Mouse (Mus musculus) heart, embryonic 16.5 days (tissue): Measurements from ENCODE around the gene Ppp4r2. TPM values are rescaled to one million over a fixed set of nuclear protein-coding genes. Genes with fewer than 3 reads are reported as not detected.

Experiments
- ATAC-seq: fragments of 200-750 bp; cut with Nextera tagmentation; replicated peaks from 2 replicates; pipeline ENCODE4 v1.8.0; 2017; ENCODE audit warnings: moderate number of reproducible peaks; ENCODE audit not compliant: insufficient read depth, low FRiP score; ENCODE audit errors: extremely low read depth
- H3K27ac ChIP-seq: fragments of 300-500 bp; sonication (generic); 2 replicates; pipeline ENCODE4 v1.5.1; 2014; ENCODE audit warnings: mild to moderate bottlenecking, low read length, control low read depth, moderate library complexity
- H3K27me3 ChIP-seq: fragments of 300-500 bp; sonication (generic); 2 replicates; pipeline ENCODE4 v1.6.1; 2014; ENCODE audit warnings: low read length, mixed read lengths; ENCODE audit not compliant: control insufficient read depth, insufficient read depth
- H3K36me3 ChIP-seq: fragments of 300-500 bp; sonication (generic); 2 replicates; pipeline ENCODE4 v1.6.1; 2014; ENCODE audit not compliant: control insufficient read depth, insufficient read depth
- H3K4me1 ChIP-seq: fragments of 300-500 bp; sonication (generic); 2 replicates; pipeline ENCODE4 v1.6.1; 2014; ENCODE audit warnings: low read length, mixed read lengths; ENCODE audit not compliant: control insufficient read depth, insufficient read depth
- H3K4me2 ChIP-seq: fragments of 300-500 bp; sonication (generic); 2 replicates; pipeline ENCODE4 v1.6.1; 2014; ENCODE audit warnings: low read depth, mild to moderate bottlenecking, control low read depth, low read length
- H3K4me3 ChIP-seq: fragments of 300-500 bp; sonication (generic); 2 replicates; pipeline ENCODE4 v1.5.1; 2014; ENCODE audit warnings: mild to moderate bottlenecking, control low read depth, low read length
- H3K9ac ChIP-seq: fragments of 300-500 bp; sonication (generic); 2 replicates; pipeline ENCODE4 v1.6.1; 2014; ENCODE audit warnings: low read length, control low read depth
- H3K9me3 ChIP-seq: fragments of 300-500 bp; sonication (generic); replicated peaks from 2 replicates; pipeline ENCODE4 v1.6.1; 2016; ENCODE audit warnings: low read length; ENCODE audit not compliant: control insufficient read depth
- whole genome bisulfite sequencing: fragments of 180-500 bp; shearing (Covaris S2); extraction: QIAGEN DNeasy Blood & Tissue Kit; methylation state at CpG from one replicate; pipeline ENCODE4 v1.1.7; 2014; 5-methylcytosine and 5-hydroxymethylcytosine counted together
- polyA plus RNA-seq: library from polyadenylated mRNA; unstranded; fragments of >200 nt; fragmentation: Nextera tagmentation; extraction: Ambion mirVana; gene quantifications from 2 replicates; pipeline ENCODE4 v1.2.1, GENCODE M21; 2015

Ppp4r2 gene
- 11.8 and 12.3 TPM in 2 replicates for polyA plus RNA-seq

GRCm38 (mm10) chr6:100833355-100833754 is at the start of gene Ppp4r2:
TSS of gene Ppp4r2 (plus strand) at chr6:100833622.
- Histone ChIP-seq H3K27me3 (no peaks in the 10 kb centered on the region), H3K4me3 (peak within 1 kb of the TSS; percentile 79), H3K9me3 (no peaks in the 10 kb centered on the region), H3K36me3 (peaks cover 28% of the 10 kb centered on the region), H3K27ac (peak within 1 kb of the TSS; percentile 86), H3K9ac (peak within 1 kb of the TSS; percentile 85), H3K4me1 (peaks cover 15% of the 10 kb centered on the region), H3K4me2 (peak within 1 kb of the TSS; percentile 63)
- under 1% methylated on average over 37 of the region's 50 CpGs for WGBS
- ATAC-seq, result peak; percentile 95

DNA sequence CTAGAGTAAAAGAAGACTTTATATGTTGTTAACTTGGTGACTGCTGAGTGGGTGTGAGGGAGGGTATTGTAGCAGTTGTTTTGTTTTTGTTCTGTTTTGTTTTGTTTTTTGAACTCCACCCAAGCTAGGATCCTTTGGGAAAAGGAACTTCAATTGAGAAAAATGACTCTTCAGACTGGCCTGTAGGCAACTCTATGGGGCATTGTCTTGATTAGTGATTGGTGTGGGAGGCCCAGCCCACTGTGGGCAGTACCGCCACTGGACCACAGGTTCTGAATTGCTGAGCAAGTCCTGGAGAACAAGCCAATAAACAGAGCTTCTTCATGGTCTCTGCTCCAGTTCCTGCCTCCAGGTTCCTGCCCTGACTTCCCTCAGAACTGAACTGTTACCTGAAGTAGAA is 45.7 kb upstream of the Ppp4r2 start:
- no peaks in the 10 kb centered on the region for H3K4me1 ChIP-seq
- 92% methylated on average over 1 of the region's 1 CpGs for WGBS
- no peak overlapping the region for H3K27ac ChIP-seq
- no peak overlapping the region for H3K4me3 ChIP-seq
- H3K9me3 ChIP-seq, result peaks cover 8% of the 10 kb centered on the region; the same call in 1 of the 2 replicates
- peaks cover 2% of the 10 kb centered on the region; the same call in 1 of the 2 replicates for H3K36me3 ChIP-seq
- no peak overlapping the region for H3K4me2 ChIP-seq
- no peak overlapping the region for H3K9ac ChIP-seq
- no peak for ATAC-seq
- H3K27me3 ChIP-seq, result no peaks in the 10 kb centered on the region

GRCm38 (mm10) chr6:100789161-100789560 is 44.3 kb upstream of the Ppp4r2 start:
- Histone ChIP-seq H3K4me2 (no peak overlapping the region), H3K4me1 (no peaks in the 10 kb centered on the region), H3K9ac (no peak overlapping the region), H3K27me3 (no peaks in the 10 kb centered on the region), H3K27ac (no peak overlapping the region), H3K9me3 (peaks cover 5% of the 10 kb centered on the region; the same call in 1 of the 2 replicates), H3K4me3 (no peak overlapping the region), H3K36me3 (no peaks in the 10 kb centered on the region)
- no peak for ATAC-seq
- WGBS, result 88% methylated on average over 1 of the region's 1 CpGs

- no peaks in the 10 kb centered on the region for H3K36me3 ChIP-seq
- H3K9me3 ChIP-seq, result 0 out of 2 replicates have a peak, but pooled peaks cover 2% of the 10 kb centered on the region
- no peak for ATAC-seq
- H3K4me1 ChIP-seq, result no peaks in the 10 kb centered on the region
- WGBS, result 69% methylated on average over 3 of the region's 3 CpGs
- no peak overlapping the region for H3K9ac ChIP-seq
- no peaks in the 10 kb centered on the region for H3K27me3 ChIP-seq
- no peak overlapping the region for H3K4me2 ChIP-seq
- H3K4me3 ChIP-seq, result no peak overlapping the region
- H3K27ac ChIP-seq, result no peak overlapping the region
These were observed 41.3 kb upstream of the Ppp4r2 start for GRCm38 (mm10) chr6:100792055-100792659.

GRCm38 (mm10) chr6:100792973-100793769 is 40.3 kb upstream of the Ppp4r2 start:
- Histone ChIP-seq H3K27ac (no peak overlapping the region), H3K4me1 (no peaks in the 10 kb centered on the region), H3K9ac (no peak overlapping the region), H3K27me3 (no peaks in the 10 kb centered on the region), H3K4me2 (no peak overlapping the region), H3K9me3 (0 out of 2 replicates have a peak, but pooled peaks cover 2% of the 10 kb centered on the region), H3K4me3 (no peak overlapping the region), H3K36me3 (no peaks in the 10 kb centered on the region)
- ATAC-seq, result no peak
- 56% methylated on average over 14 of the region's 14 CpGs for WGBS

DNA sequence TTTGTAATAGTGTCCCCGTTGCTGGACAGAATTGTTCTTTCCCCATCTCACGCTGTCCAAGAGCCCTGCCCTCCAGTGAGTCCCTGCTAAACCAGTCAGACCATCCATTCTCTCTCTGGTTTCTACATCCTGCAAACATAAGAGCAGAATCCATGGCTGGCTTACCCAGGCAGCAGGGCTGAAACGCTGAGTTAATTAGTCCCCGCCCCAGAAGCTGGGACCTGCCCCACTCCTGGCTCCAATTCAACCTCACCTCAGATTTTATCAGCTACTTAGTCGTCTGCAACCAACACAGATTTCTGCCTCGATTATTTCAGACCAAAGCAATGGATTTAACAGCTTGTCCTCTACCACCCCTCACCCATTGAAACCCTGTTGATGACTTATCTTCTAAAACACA is 37.6 kb upstream of the Ppp4r2 start:
- H3K4me2 ChIP-seq, result no peak overlapping the region
- no peak for ATAC-seq
- H3K4me1 ChIP-seq, result no peaks in the 10 kb centered on the region
- no peak overlapping the region for H3K9ac ChIP-seq
- no peaks in the 10 kb centered on the region for H3K27me3 ChIP-seq
- H3K36me3 ChIP-seq, result no peaks in the 10 kb centered on the region
- no peak overlapping the region for H3K27ac ChIP-seq
- whole genome bisulfite sequencing, result 41% methylated on average over 6 of the region's 6 CpGs
- H3K4me3 ChIP-seq, result no peak overlapping the region
- 0 out of 2 replicates have a peak, but pooled peaks cover 2% of the 10 kb centered on the region for H3K9me3 ChIP-seq

DNA sequence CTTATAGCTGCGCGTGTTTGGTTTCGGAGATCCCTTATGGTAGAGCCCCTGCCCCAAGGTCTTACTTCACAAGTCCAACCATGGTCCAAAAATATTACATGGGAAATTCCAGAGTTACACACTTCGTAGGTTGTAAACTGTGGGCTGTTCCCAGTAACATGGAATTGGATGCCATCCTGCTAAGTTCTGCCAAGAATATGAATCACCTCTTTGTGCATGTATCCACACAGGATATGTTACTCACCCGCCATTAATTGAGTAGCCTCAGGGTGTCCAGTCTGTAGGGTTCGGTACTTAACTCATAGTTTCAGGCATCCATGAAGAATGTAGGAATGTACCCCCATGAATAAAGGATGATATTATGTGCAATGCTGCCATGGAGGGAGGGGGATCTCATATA is 34.1 kb upstream of the Ppp4r2 start:
- Histone ChIP-seq H3K4me3 (no peak overlapping the region), H3K4me2 (no peak overlapping the region), H3K27me3 (no peaks in the 10 kb centered on the region), H3K27ac (no peak overlapping the region), H3K36me3 (no peaks in the 10 kb centered on the region), H3K4me1 (no peaks in the 10 kb centered on the region), H3K9me3 (no peaks in the 10 kb centered on the region), H3K9ac (no peak overlapping the region)
- WGBS, result 87% methylated on average over 6 of the region's 6 CpGs
- no peak for ATAC-seq

GRCm38 (mm10) chr6:100799766-100800165 is 33.7 kb upstream of the Ppp4r2 start:
- H3K4me1 ChIP-seq, result no peaks in the 10 kb centered on the region
- H3K27ac ChIP-seq, result no peak overlapping the region
- H3K27me3 ChIP-seq, result no peaks in the 10 kb centered on the region
- no peak overlapping the region for H3K4me2 ChIP-seq
- ATAC-seq, result no peak
- no peak overlapping the region for H3K4me3 ChIP-seq
- WGBS, result 96% methylated on average over 4 of the region's 4 CpGs
- no peaks in the 10 kb centered on the region for H3K36me3 ChIP-seq
- no peaks in the 10 kb centered on the region for H3K9me3 ChIP-seq
- no peak overlapping the region for H3K9ac ChIP-seq

DNA sequence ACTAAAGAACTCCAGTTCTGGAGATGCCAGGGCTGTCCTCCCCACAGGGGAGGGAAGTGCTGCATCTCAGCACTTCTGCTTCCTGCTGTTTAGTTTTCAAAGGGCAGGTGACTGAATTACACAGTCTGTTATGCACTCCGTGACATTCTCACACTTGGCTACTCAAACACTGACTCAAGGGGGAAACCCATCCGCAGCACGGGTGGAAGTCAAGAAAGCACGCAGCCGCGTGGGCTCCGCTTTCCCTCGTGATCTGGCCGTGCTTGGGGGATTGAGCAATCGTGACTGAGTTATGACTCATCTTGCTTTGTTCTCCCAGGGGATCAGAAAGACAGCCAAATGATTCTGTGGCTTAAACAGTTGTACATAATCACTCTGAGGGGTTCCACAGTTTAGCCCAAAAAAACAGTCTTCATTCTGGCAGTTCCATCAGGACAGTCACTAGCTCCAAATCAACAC is 32.9 kb upstream of the Ppp4r2 start:
- no peak for ATAC-seq
- 53% methylated on average over 10 of the region's 10 CpGs for WGBS
- no peak overlapping the region for H3K4me2 ChIP-seq
- H3K4me3 ChIP-seq, result no peak overlapping the region
- no peaks in the 10 kb centered on the region for H3K36me3 ChIP-seq
- H3K4me1 ChIP-seq, result no peaks in the 10 kb centered on the region
- no peaks in the 10 kb centered on the region for H3K9me3 ChIP-seq
- H3K27me3 ChIP-seq, result no peaks in the 10 kb centered on the region
- no peak overlapping the region for H3K9ac ChIP-seq
- H3K27ac ChIP-seq, result no peak overlapping the region
